Mouse (Mus musculus) CD4-positive helper T cell, adult 2 months (primary cell): ENCODE data around the gene Ptger3.

Experiments
- DNase-seq: peaks from one replicate; pipeline ENCODE4 v3.0.0-alpha.2; 2012; ENCODE audit warnings: low read depth, missing footprints, low spot score

The Ptger3 gene

GRCm38 (mm10) chr3:157582626-157583405, 16.1 kb downstream of the Ptger3 start:
- DNase-seq: no peak

GRCm38 (mm10) chr3:157597837-157598379, 31.2 kb downstream of the Ptger3 start:
- DNase-seq: no peak

- no peak for DNase-seq
These were observed 38.2 kb downstream of the Ptger3 start for GRCm38 (mm10) chr3:157604684-157605410.

- no peak for DNase-seq
These were observed 38.7 kb downstream of the Ptger3 start for GRCm38 (mm10) chr3:157605411-157605740.

- DNase-seq: no peak
These were observed 46.9 kb downstream of the Ptger3 start for GRCm38 (mm10) chr3:157613542-157613941.

DNA sequence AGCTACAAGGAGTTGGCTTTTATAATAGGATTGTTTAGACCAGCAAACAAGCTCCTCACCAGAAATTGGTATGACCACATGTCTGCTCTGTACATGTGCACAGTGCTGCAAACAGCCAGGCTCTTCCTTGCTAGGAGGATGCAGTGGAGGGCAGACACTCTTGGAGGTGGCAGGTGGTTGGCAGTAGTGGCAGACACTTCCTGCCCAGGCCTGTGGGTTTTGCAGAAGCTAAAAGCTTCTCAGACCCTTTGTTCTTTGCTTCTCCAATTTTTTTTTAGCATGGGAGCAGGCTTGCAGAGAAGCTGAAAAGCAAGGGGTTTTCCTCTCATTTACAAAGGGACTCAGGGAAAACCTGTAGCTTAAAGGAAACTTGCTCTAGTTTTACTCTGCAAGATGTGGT, 50.3 kb downstream of the Ptger3 start:
- DNase-seq: peak; percentile 39

DNA sequence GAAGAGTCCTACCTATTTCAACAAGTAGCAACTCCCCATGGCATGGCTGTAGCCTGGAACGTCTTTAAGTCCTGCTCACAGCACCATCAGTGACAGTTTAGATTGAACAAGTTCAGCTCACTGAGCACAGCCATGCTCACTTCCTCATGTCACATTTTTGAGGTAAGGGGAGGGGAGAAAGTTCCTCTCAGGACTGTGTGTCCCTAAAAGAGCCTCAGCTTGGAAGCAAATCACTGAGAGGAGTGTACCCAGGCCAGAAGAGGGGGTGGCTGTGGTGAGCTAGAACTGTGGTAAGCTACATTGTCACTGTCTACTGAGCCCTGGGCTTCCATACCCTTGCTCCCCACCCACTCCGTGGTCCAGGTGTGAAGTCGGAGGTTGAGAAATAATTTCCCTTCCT, 60.7 kb downstream of the Ptger3 start:
- DNase-seq: no peak

DNA sequence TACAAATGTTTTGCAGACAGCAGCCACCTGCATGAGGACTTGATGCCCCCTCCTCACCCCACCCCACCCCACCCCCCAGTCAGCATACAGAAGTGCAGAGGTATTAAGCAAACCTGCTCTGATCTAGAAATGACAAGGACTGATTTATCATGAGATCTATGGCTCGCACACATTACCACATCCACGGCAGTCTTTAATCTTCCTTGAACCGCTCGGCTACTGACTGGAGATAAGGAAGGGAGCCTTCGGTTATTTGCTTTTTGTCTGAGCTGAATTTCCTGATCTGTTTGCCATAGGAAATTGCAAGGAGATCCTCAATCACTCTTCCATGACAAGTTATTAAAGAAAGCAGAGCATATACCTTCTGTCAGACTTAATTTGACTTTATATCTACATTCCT, 64.0 kb downstream of the Ptger3 start:
- DNase-seq: no peak

DNA sequence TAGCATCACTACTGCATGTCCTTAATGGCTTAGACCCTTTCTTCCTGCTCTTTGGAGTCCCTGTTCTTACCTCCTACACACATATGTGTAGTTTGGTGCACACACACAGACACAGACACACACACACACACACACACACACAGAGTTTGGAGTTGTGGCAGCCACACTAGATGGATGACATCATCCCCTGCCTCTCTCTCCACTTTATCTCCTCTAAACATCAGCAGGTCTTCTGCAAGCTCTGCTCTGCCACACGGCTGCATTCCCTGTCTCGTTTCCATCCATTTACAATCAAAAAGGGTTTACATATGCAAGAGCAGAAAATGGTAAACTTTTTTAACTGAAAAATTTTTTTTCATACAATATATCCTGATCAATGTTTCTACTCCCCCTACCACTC, 64.7 kb downstream of the Ptger3 start:
- DNase-seq: no peak

DNA sequence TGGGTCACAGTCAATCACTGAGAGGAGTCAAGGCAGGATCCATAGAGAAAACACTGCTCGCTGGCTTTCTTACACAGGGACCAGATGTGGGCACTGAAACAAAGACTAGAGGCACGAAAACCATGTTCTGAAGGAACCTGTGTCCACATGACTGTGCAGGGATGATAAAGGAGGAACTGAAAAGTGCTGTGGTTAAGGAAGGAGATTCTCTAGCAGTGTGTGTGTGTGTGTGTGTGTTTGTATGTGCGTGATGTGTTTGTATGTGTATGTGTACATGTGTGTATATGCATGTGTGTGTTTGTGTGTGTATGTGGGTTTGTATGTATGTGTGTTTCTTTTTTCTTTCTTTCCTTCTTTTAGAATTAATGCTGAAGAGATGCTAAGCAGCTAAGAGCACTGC, 67.7 kb downstream of the Ptger3 start:
- no peak for DNase-seq

GRCm38 (mm10) chr3:157635713-157636112, 69.0 kb downstream of the Ptger3 start:
- no peak for DNase-seq

DNA sequence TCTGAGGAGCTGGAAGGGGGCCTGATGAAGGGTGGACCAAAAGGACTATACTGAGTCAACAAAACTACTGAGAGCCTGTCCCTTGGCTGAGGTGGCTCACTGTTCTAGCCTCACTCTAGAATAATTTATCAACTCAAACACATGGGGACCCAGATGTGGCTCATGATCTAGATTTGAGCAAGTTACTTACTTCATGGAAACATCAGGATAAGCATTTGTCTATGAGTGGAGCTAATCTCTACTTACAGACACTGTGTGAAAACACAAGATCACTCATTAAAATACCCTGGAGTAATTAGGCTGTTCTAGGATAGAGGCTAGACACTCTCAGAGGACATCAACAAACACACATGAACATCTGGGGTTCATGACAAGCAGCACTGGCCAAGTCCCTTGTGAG, 70.2 kb downstream of the Ptger3 start:
- DNase-seq: no peak

GRCm38 (mm10) chr3:157637341-157637740, 70.6 kb downstream of the Ptger3 start:
- no peak for DNase-seq

DNA sequence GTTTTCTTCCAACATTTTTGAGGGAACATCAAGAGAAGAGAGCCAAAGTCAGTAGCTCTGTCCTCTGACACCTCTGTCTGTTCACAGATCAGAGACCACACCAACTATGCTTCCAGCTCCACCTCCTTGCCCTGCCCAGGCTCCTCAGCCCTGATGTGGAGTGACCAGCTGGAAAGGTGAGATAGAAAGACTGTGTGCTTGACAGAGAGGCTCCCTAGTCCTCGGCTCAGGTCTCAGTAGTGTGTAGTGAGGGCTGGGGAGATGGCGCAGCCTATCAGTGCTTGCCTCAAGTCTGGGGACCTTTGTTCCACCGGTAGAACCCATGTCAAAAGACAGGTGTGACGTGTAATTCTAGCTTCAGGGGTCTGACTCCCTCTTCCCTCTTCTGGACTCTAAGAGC, 74.9 kb downstream of the Ptger3 start:
- no peak for DNase-seq

- DNase-seq: no peak
These were observed 94.9 kb downstream of the Ptger3 start for GRCm38 (mm10) chr3:157661622-157662021.

- DNase-seq: no peak
These were observed 97.9 kb downstream of the Ptger3 start for GRCm38 (mm10) chr3:157664486-157665041.

GRCm38 (mm10) chr3:157665471-157665870, 98.8 kb downstream of the Ptger3 start:
- no peak for DNase-seq

DNA sequence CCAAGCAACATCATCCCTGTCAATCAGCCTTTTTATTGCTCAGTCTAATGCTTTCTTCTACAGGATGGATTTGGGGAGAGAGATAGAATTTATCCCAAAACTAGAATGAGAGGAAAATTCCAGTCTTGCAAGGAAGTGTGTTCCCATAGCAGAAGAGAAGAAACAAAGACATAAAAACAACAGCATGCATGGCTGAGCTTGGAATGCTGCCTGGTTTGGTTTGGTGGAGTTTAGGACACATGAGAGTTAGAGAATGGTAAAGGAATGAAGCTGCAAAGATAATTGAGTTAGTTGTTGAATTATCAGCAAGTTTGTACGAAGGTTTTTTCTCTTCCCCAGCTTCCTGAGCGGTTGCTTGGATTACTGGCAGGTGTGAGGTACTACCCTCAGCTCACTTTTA, 99.5 kb downstream of the Ptger3 start:
- DNase-seq: no peak

- DNase-seq: no peak
These were observed 119.4 kb downstream of the Ptger3 start for GRCm38 (mm10) chr3:157686105-157686504.

- DNase-seq: no peak
These were observed 121.9 kb downstream of the Ptger3 start for GRCm38 (mm10) chr3:157688419-157689162.
